Mouse (Mus musculus): ENCODE results near the gene Klhl36.

- TF ChIP-seq CTCF (IDR thresholded peaks at IDR 0.05; ENCODE audit: low read depth) (no peak), EP300 (IDR thresholded peaks at IDR 0.05; ENCODE audit: low read depth) (no peak)
Observed at GRCm38 (mm10) chr8:119881301-119881700, 19.2 kb downstream of the Klhl36 start.

Data from heart, postnatal 0 days (tissue).